Mouse (Mus musculus) lung, adult 2 months (tissue): ENCODE data around the gene Camkmt.

ENCODE experiments used
- CTCF ChIP-seq: fragments of 200-500 bp; IDR thresholded peaks from 2 replicates; pipeline ENCODE4 v1.5.1; 2011; ENCODE audit warnings: mild to moderate bottlenecking, low read length, control low read depth; ENCODE audit not compliant: insufficient read depth
- POLR2A ChIP-seq: fragments of 200-500 bp; IDR thresholded peaks from 2 replicates; pipeline ENCODE4 v1.6.1; 2011; ENCODE audit warnings: low read depth, mild to moderate bottlenecking, control low read depth, low read length, borderline replicate concordance; ENCODE audit errors: extremely low read depth

DNA sequence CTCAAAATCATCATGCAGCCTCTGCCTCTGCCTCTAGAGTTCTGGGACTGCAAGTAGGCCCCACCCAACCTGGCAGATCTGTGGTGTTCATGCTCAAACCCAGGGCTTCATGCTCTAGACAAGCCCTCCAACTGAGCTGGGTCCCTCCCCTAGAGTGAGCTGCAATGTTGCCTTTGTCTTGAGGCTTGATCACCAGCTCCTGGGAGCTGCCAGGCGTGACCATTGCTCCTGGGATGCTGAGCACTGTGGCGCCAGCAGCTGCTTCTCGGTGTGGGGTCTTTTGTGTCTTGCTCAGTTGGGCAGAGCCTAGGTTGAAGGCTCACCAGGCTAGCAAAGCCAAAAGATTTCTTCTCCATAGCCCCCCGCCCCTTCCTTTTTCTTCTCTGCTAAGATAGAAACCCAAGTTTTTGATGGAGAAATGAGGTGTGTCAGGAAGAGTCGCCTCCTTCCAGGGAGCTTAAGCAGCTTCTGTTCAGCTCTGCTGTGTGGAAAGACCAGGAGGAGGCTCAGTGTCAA, 382.4 kb downstream of the Camkmt start:
- no peak for TF ChIP-seq CTCF
- TF ChIP-seq POLR2A = no peak
